Mouse (Mus musculus) adrenal gland, adult 8-10 months (tissue): ENCODE data around the gene Cpd. TPM values are rescaled to one million over a fixed set of nuclear protein-coding genes. Genes with fewer than 3 reads are reported as not detected.

Experiments
- DNase-seq: peaks from one replicate; pipeline ENCODE4 v3.0.0; 2022
- total RNA-seq, 4 experiments: library from RNA; stranded (reverse); gene quantifications; 2 replicates each; pipeline ENCODE4 v1.2.4; 2022

Gene Cpd
- total RNA-seq: 10 to 100 TPM; 35.5 to 54.1 (median 45.7) TPM

- DNase-seq: peak; percentile 95
These were observed at the start of gene Cpd for GRCm38 (mm10) chr11:76846878-76847222. TSS of gene Cpd (minus strand) at chr11:76847018.

- no peak for DNase-seq
These were observed 49.5 kb upstream of the Cpd start for GRCm38 (mm10) chr11:76896360-76896759.

- DNase-seq: peak; percentile 42
These were observed 47.4 kb upstream of the Cpd start for GRCm38 (mm10) chr11:76894240-76894639.

GRCm38 (mm10) chr11:76893570-76893969 lies 46.8 kb upstream of the Cpd start:
- peak; percentile 39 for DNase-seq

GRCm38 (mm10) chr11:76892972-76893371 lies 46.2 kb upstream of the Cpd start:
- no peak for DNase-seq

GRCm38 (mm10) chr11:76891738-76892349 lies 45.0 kb upstream of the Cpd start:
- no peak for DNase-seq

GRCm38 (mm10) chr11:76891171-76891570 lies 44.4 kb upstream of the Cpd start:
- no peak for DNase-seq

GRCm38 (mm10) chr11:76889339-76890164 lies 42.7 kb upstream of the Cpd start:
- DNase-seq: peak; percentile 43

- no peak for DNase-seq
These were observed 37.6 kb upstream of the Cpd start for GRCm38 (mm10) chr11:76884451-76884850.

GRCm38 (mm10) chr11:76879816-76880215 lies 33.0 kb upstream of the Cpd start:
- DNase-seq: no peak

- DNase-seq: no peak
These were observed 27.9 kb upstream of the Cpd start for GRCm38 (mm10) chr11:76874766-76875165.

- DNase-seq: no peak
These were observed 27.0 kb upstream of the Cpd start for GRCm38 (mm10) chr11:76873865-76874264.

GRCm38 (mm10) chr11:76872556-76873234 lies 25.9 kb upstream of the Cpd start:
- no peak for DNase-seq

GRCm38 (mm10) chr11:76861185-76861584 lies 14.4 kb upstream of the Cpd start:
- DNase-seq: no peak

- DNase-seq: no peak
These were observed 12.4 kb upstream of the Cpd start for GRCm38 (mm10) chr11:76859261-76859660.

GRCm38 (mm10) chr11:76858781-76859180 lies 12.0 kb upstream of the Cpd start:
- DNase-seq: no peak

GRCm38 (mm10) chr11:76857111-76857510 lies 10.3 kb upstream of the Cpd start:
- no peak for DNase-seq

GRCm38 (mm10) chr11:76856601-76857000 lies 9.8 kb upstream of the Cpd start:
- no peak for DNase-seq

- no peak for DNase-seq
These were observed 7.9 kb upstream of the Cpd start for GRCm38 (mm10) chr11:76854475-76855341.

GRCm38 (mm10) chr11:76851512-76851911 lies 4.7 kb upstream of the Cpd start:
- no peak for DNase-seq

GRCm38 (mm10) chr11:76849596-76849995 lies 2.8 kb upstream of the Cpd start:
- DNase-seq: no peak

- DNase-seq: no peak
These were observed 1.3 kb upstream of the Cpd start for GRCm38 (mm10) chr11:76848081-76848480.

- no peak for DNase-seq
These were observed 536 bp upstream of the Cpd start for GRCm38 (mm10) chr11:76847354-76847753.
